Mouse (Mus musculus) lung, embryonic 15.5 days (tissue): ENCODE measurements around the gene Ptprm. TPM values are rescaled to one million over a fixed set of nuclear protein-coding genes. Genes with fewer than 3 reads are reported as not detected.

ENCODE experiments used
- ATAC-seq: fragments of 200-750 bp; cut with Nextera tagmentation; 2 replicates; pipeline ENCODE4 v1.8.0; 2017; ENCODE audit warnings: moderate number of reproducible peaks, borderline replicate concordance; ENCODE audit not compliant: low FRiP score, low TSS enrichment; ENCODE audit errors: extremely low read depth
- H3K27ac ChIP-seq: fragments of 300-500 bp; sonication (generic); 2 replicates; pipeline ENCODE4 v1.5.1; 2015; ENCODE audit warnings: moderate library complexity, mild to moderate bottlenecking, inconsistent platforms
- H3K27me3 ChIP-seq: fragments of 300-500 bp; sonication (generic); 2 replicates; pipeline ENCODE4 v1.6.1; 2015; ENCODE audit warnings: inconsistent platforms
- H3K36me3 ChIP-seq: fragments of 300-500 bp; sonication (generic); 2 replicates; pipeline ENCODE4 v1.6.1; 2015; ENCODE audit warnings: inconsistent platforms
- H3K4me1 ChIP-seq: fragments of 300-500 bp; sonication (generic); 2 replicates; pipeline ENCODE4 v1.6.1; 2015; ENCODE audit warnings: inconsistent platforms
- H3K4me2 ChIP-seq: fragments of 300-500 bp; sonication (generic); 2 replicates; pipeline ENCODE4 v1.6.1; 2015; ENCODE audit warnings: inconsistent platforms, mild to moderate bottlenecking, moderate library complexity
- H3K4me3 ChIP-seq: fragments of 300-500 bp; sonication (generic); 2 replicates; pipeline ENCODE4 v1.5.1; 2015; ENCODE audit warnings: mild to moderate bottlenecking, inconsistent platforms
- H3K9ac ChIP-seq: fragments of 300-500 bp; sonication (generic); 2 replicates; pipeline ENCODE4 v1.6.1; 2015; ENCODE audit warnings: inconsistent platforms
- H3K9me3 ChIP-seq: fragments of 300-500 bp; sonication (generic); 2 replicates; pipeline ENCODE4 v1.6.1; 2016; ENCODE audit warnings: inconsistent platforms
- WGBS: fragments of 180-500 bp; shearing (Covaris S2); methylation state at CpG from one replicate; pipeline ENCODE4 v1.1.7; 2015; 5-methylcytosine and 5-hydroxymethylcytosine counted together
- polyA plus RNA-seq: library from polyadenylated mRNA; unstranded; fragments of >200 nt; fragmentation: Nextera tagmentation; extraction: Ambion mirVana; gene quantifications from 2 replicates; pipeline ENCODE4 v1.2.1, GENCODE M21; 2015

Gene Ptprm
- polyA plus RNA-seq, 1 experiment from 2014 or later: 43.2 TPM

DNA sequence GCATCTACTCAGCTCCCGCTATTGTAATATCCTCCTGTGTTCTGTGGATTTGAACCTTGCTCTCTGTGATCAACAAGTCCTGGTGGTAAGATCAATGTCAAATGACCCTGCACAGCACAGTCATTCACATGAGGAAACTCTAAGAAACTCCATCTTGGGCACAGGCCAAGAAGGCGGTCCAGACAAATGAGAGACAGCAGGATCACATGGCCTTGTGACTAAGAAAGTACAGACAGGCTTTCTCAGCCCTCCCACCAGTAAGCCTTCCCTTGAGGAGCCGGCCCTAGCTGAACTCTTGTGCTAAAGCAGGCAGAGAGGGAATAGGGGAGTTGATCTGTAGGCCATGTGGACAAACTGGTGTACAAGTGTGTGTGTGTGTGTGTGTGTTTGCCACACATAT lies 49.4 kb downstream of the Ptprm start:
- Histone ChIP-seq H3K27me3 (no peaks in the 10 kb centered on the region), H3K9me3 (no peaks in the 10 kb centered on the region), H3K9ac (no peak overlapping the region), H3K4me2 (no peak overlapping the region), H3K4me3 (no peak overlapping the region), H3K27ac (0 out of 2 replicates have a peak overlapping the region, but pooled peaks have one; percentile 26), H3K4me1 (peaks cover 40% of the 10 kb centered on the region), H3K36me3 (no peaks in the 10 kb centered on the region)
- WGBS: 47% methylated on average over 3 of the region's 3 CpGs
- ATAC-seq: peak; percentile 78; the same call in 1 of the 2 replicates

DNA sequence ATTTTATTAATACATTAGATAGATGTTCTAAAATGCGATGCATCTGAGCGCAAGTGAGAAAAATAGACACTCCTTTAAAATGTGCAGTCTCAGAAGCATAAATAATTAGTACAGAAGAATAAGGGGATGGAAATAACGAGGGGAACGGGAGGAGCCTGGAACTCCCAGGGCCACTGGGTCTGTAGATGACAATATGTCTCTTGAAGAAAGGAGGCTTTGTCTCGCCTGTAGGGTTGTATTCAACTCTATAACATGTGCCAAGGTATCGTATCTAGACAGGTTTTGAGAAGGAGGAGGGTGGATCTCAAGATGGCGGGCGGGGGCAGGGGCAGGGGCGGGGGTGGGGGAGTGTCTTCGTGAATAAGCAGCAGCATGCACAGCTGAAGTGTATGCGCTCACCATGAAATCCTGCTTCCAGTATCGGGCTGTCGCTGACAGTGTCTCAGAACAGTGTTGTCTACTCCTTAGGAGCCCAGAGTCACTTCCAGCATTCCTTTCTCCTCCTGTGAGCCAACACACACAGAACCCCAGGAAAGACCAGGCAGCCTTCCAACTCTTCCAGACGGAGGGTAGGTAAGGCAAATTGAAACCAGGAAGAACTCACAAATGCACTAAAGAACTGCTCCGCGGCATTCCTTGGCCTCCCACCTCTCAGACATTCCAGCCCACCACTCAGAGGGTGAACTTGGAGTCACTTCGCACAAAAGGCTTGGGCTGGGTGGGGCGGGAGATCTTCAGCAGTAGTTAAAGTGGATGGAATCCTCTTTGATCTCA lies 50.7 kb downstream of the Ptprm start:
- Histone ChIP-seq H3K4me1 (peaks cover 40% of the 10 kb centered on the region), H3K27ac (peak overlapping the region; percentile 84), H3K9ac (no peak overlapping the region), H3K9me3 (no peaks in the 10 kb centered on the region), H3K4me2 (peak overlapping the region; percentile 41), H3K36me3 (no peaks in the 10 kb centered on the region), H3K27me3 (no peaks in the 10 kb centered on the region), H3K4me3 (peak overlapping the region; percentile 8; the same call in 1 of the 2 replicates)
- ATAC-seq: peak; percentile 69
- 53% methylated on average over 18 of the region's 18 CpGs for WGBS

DNA sequence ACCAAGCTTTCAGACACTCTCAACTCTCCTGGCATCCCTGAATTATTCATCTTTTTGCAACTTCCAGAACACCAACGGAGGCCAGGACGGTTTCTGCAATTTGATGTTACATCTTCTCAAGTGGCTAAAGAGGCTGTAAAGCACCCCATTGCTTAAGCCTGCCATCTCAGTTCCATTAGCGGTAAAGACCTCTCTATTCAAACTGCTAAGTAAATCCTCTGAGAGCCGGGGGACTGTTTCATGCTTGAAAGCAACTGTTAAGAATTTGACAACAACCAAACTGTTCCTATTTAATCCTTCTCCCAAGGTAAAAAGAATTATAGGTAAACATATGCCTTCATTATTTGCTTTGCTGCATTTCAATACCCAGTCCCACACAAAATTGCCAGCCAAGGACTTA lies 51.7 kb downstream of the Ptprm start:
- no peak for ATAC-seq

DNA sequence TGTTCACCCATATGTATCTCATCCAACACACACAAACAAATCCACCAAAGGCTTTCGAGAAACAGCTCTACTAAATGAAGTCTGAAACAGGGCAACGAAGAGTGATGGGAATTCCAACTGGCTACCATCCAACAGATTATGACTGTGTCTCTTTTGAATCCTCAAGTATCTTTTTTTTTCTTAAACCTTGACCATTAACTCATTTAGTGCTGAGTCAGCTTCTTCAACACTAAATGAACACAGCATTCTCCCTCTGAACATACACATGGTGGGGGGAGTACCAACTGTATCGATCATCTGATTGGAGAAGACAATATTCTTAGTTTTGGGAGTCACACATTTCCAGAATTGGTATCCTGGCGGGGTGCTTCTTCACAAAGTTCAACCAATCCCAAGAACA lies 52.2 kb downstream of the Ptprm start:
- H3K9ac ChIP-seq: no peak overlapping the region
- H3K27ac ChIP-seq: 0 out of 2 replicates have a peak overlapping the region, but pooled peaks have one; percentile 84
- H3K9me3 ChIP-seq: no peaks in the 10 kb centered on the region
- no peaks in the 10 kb centered on the region for H3K36me3 ChIP-seq
- ATAC-seq: no peak
- no peak overlapping the region for H3K4me3 ChIP-seq
- H3K4me1 ChIP-seq: peaks cover 48% of the 10 kb centered on the region
- 66% methylated on average over 4 of the region's 4 CpGs for WGBS
- no peak overlapping the region for H3K4me2 ChIP-seq
- no peaks in the 10 kb centered on the region for H3K27me3 ChIP-seq

More for the DNA sequence above, 51.7 kb downstream of the Ptprm start:
- no peaks in the 10 kb centered on the region for H3K9me3 ChIP-seq
- H3K4me3 ChIP-seq: no peak overlapping the region
- no peak overlapping the region for H3K9ac ChIP-seq
- 54% methylated on average over 4 of the region's 4 CpGs for WGBS
- H3K4me2 ChIP-seq: 0 out of 2 replicates have a peak overlapping the region, but pooled peaks have one; percentile 41
- H3K4me1 ChIP-seq: peaks cover 43% of the 10 kb centered on the region
- peak overlapping the region; percentile 84; the same call in 1 of the 2 replicates for H3K27ac ChIP-seq
- H3K36me3 ChIP-seq: no peaks in the 10 kb centered on the region
- no peaks in the 10 kb centered on the region for H3K27me3 ChIP-seq

DNA sequence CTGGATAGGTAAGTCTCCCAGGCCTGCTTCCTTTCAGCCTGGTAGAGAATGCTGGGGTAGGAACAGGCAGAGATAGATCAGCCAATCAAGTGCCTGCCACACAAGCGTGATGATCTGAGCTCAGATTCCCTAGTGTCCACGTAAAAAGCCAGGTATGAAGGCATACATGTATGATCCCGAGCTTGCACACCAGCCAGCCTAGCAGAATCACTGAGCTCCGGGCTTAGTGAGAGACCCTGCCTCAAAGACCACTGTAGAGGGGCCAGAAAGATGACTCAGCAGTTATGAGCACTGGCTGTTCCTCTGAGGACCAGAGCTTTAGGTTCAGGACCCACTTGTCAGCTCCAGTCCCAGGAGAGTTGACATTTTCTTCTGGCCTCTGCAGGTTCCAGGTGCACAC lies 52.9 kb downstream of the Ptprm start:
- H3K27ac ChIP-seq: no peak overlapping the region
- H3K9me3 ChIP-seq: no peaks in the 10 kb centered on the region
- H3K27me3 ChIP-seq: no peaks in the 10 kb centered on the region
- H3K4me2 ChIP-seq: no peak overlapping the region
- no peak overlapping the region for H3K9ac ChIP-seq
- 87% methylated on average over 4 of the region's 4 CpGs for WGBS
- no peaks in the 10 kb centered on the region for H3K36me3 ChIP-seq
- H3K4me1 ChIP-seq: peaks cover 45% of the 10 kb centered on the region
- no peak overlapping the region for H3K4me3 ChIP-seq
- no peak for ATAC-seq

DNA sequence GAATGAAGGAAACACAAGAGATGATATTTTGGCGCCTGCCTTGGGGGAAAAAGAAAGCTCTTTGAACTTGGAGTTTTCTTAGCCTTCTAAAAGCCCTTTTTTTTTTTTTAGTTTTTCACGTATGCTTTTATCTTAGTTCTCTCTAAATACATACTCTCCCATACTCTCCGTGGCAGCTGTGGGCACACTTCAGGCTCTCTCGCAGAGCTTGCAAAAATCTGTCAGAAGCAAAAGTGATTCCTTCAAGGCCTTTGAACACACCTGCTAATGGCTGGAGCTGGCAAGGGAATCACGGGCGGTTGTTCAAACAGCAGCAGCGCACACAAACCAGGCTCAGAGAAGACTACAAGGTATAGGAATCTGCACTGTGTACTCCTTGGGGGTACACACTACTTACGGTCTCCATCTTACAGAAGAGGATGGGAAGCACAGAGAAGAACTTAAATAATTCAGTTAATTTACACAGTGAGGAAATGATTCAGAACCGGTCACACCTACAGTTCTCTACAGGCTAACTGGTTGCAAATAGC lies 55.9 kb downstream of the Ptprm start:
- Histone ChIP-seq H3K27me3 (no peaks in the 10 kb centered on the region), H3K4me3 (no peak overlapping the region), H3K36me3 (no peaks in the 10 kb centered on the region), H3K4me2 (0 out of 2 replicates have a peak overlapping the region, but pooled peaks have one; percentile 0), H3K9me3 (no peaks in the 10 kb centered on the region), H3K9ac (no peak overlapping the region), H3K27ac (peak overlapping the region; percentile 71), H3K4me1 (peaks cover 28% of the 10 kb centered on the region)
- peak; percentile 65; the same call in 1 of the 2 replicates for ATAC-seq
- WGBS: 42% methylated on average over 9 of the region's 9 CpGs

DNA sequence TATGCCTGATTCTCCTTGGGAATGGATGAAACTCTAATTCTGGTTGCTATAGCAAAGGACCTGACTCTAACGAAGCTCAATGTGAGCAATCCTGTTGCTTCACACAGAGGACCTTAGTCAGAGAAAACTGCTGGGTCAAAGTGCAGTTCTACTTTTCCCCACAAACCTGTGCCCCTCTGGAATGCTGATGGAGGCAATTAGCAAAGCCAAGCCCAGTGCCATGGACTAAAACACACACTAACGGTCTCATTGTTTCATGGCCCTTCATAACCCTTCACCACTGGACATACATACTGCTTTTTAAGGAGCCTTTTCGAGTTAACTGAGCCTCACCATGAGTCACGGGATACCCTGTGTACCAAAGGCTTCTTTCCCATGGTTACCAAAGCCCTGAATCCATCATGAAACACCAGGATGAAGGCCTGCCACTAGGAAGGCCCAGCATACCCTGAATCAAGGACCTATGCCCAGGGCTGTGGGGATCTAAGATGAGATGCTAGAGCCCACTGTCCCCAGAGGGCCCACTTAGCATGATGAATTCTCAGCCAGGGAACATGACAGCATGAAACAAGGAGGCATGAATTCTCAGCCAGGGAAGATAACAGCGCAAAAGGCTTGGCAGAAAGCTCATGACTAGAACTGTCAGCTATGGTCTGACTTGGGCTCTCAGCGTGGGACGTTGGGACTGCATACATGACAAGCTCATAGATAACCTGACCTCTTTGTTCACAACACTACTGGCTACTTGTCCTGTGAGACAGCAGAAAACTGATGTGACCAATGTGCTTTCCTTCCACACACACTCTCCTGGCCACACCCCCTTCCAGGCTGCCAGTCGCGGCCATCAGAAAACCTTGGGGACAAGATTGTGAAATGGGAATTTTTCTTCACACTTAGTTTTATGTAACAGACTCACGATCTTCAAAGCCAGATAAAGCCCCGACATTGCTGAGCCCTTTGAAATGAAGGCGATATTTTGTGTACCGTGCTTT lies 57.4 kb downstream of the Ptprm start:
- no peak overlapping the region for H3K4me2 ChIP-seq
- no peak for ATAC-seq
- peaks cover 18% of the 10 kb centered on the region for H3K4me1 ChIP-seq
- 66% methylated on average over 13 of the region's 13 CpGs for WGBS
- H3K27me3 ChIP-seq: no peaks in the 10 kb centered on the region
- no peaks in the 10 kb centered on the region for H3K36me3 ChIP-seq
- no peak overlapping the region for H3K4me3 ChIP-seq
- H3K9me3 ChIP-seq: no peaks in the 10 kb centered on the region
- no peak overlapping the region for H3K9ac ChIP-seq
- H3K27ac ChIP-seq: peak overlapping the region; percentile 71; the same call in 1 of the 2 replicates

DNA sequence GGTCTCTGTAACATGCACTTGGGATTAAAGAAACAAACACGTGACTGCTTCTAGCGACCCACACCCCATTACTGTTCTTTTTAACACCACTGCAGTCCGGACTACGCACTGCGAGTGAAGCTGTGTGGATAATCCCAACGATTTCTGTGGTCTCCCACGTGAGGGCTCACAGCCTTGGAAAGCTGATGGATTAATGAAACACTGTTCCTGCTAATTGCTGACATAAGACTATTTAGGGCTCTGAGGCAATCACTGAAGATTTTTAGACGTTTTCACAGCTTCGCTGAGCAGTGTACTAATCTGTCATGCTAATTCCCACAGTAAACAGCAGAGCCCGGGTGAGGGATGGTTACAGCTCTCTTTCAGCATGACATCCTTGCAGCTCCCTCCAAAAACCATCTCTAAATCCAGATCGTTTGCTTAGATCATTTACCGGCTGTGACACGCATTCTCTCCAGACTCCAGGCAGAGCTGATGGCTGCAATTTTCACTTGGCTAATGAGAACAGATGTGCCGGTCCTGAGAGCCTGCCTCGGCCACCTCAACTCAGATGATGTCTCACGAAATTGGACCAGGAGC lies 63.5 kb downstream of the Ptprm start:
- WGBS: 26% methylated on average over 16 of the region's 16 CpGs
- Histone ChIP-seq H3K4me2 (peak overlapping the region; percentile 31; the same call in 1 of the 2 replicates), H3K36me3 (no peaks in the 10 kb centered on the region), H3K9ac (no peak overlapping the region), H3K4me3 (no peak overlapping the region), H3K9me3 (no peaks in the 10 kb centered on the region), H3K27ac (no peak overlapping the region), H3K4me1 (peaks cover 17% of the 10 kb centered on the region), H3K27me3 (no peaks in the 10 kb centered on the region)
- ATAC-seq: no peak

DNA sequence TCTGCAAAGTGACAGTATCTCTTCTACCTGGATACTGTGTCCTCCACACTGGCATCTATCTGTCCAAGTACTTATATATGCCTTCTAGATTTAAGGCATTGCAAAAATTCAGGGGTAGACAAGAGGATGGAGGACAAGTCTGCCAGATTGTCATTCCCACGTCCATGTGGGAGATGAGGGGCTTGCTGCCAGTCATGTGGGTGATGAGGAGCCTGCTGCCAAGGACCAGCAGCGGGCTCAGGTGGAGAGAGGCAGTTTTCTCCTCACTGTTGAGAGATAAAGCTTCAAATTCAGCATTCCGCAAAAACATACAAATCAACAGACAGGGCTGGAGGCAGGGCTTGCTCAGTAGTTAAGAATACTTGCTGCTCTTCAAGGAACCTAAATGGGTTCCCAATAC lies 66.8 kb downstream of the Ptprm start:
- H3K27me3 ChIP-seq: no peaks in the 10 kb centered on the region
- WGBS: 82% methylated on average over 3 of the region's 3 CpGs
- H3K4me3 ChIP-seq: no peak overlapping the region
- no peak overlapping the region for H3K27ac ChIP-seq
- no peaks in the 10 kb centered on the region for H3K9me3 ChIP-seq
- no peak for ATAC-seq
- H3K4me1 ChIP-seq: peaks cover 11% of the 10 kb centered on the region
- no peak overlapping the region for H3K4me2 ChIP-seq
- H3K9ac ChIP-seq: no peak overlapping the region
- H3K36me3 ChIP-seq: no peaks in the 10 kb centered on the region

DNA sequence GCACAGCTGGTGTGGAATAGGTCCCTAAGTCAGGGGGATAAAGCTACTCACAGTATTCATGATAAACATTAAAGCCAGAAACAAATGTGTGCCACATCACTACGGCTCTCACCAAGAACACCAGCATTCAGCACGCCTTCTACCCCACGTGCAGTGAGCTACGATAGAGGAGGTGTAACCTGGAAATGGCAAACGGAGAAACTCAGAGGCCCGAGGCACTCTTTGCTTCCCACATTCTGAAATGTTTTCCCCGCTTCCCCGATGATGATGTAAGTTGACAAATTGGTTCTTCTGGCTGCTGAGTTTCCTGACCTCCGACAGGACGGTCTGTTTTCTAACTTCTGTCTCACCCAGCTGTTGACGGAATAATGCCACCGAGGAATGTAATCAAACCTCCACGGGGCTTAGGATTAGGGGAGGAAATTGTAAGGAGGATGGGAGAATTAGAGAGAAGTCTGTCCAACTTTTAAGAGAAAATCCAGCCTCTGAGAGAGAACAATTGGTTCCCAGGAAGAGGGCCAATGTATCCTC lies 72.6 kb downstream of the Ptprm start:
- Histone ChIP-seq H3K9me3 (no peaks in the 10 kb centered on the region), H3K27ac (no peak overlapping the region), H3K9ac (no peak overlapping the region), H3K27me3 (no peaks in the 10 kb centered on the region), H3K36me3 (no peaks in the 10 kb centered on the region), H3K4me3 (no peak overlapping the region), H3K4me2 (no peak overlapping the region), H3K4me1 (peaks cover 9% of the 10 kb centered on the region)
- 17% methylated on average over 13 of the region's 13 CpGs for WGBS
- no peak for ATAC-seq
